Mouse (Mus musculus) thymus, postnatal 10 days (tissue): ENCODE measurements around the gene Slc26a11.
"Not testable (repeated sequence)": the region's sequence is repeated elsewhere in the genome, so short reads cannot be mapped to it uniquely, and the experiment has no call there.

ENCODE experiments used
- DNase-seq, 2 experiments: peaks; one replicate each; pipeline ENCODE4 v3.0.0; 2021; ENCODE audit warnings: low spot score in 2 of 2

Slc26a11 gene

DNA sequence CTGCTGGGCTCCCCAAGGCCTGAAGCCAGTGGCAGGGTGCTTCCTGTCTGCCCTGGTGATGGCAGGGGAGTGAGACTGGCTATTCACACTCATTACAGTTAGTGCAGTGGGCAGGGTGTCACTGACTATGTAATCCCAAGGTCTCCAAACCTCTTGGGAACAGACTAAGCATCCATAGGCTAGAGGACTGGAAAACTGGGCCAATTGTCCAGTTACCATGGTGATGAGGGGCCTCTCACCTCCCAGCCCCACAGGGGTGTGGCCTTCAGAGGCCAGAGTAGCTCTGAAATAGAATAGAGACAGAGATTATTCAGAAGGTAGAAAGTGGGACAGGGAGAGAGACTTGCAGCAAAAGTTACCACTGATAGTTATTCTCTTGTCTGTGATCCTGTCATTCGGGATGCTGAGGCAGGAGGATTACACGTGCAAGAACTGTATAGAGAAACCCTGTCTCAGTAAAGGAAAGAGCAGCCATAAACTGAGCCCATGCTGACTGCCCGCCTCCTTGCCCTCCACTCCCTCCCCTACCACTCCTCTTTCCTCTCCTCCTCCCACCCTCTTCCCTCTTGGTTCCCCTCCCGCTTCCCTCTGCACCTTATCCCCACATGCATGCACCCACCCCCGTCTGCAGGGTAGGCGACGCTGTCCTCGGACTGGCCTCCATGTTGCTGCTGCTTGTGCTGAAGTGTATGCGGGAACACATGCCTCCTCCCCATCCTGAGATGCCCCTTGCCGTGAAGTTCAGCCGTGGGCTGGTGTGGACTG is 7.6 kb downstream of the Slc26a11 start:
- DNase-seq, result no peak

- DNase-seq, result peak; percentile 41 to 80
Measured at GRCm38 (mm10) chr11:119363534-119364145, 8.3 kb downstream of the Slc26a11 start.

DNA sequence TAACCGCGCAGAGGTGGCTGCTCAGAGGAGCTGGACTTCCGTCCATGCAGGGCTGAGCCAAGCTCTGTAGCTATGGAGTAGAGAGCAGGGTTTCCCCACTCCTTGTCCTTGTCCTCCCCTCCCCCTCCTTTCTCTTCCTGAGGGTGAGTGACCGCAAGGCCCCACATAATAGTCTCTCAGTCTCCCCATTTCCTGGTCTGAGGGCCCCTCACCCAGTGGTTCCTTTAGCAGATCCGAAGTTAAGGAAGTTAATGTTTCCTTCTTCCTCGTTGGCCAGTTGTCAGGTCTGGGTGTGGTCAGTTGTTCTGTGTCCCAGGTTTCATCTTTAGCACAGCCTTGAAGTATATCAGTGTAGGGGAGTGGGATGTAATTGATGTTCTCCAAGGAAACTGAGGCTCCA is 20.1 kb downstream of the Slc26a11 start:
- no peak for DNase-seq

- no peak for DNase-seq
Measured at GRCm38 (mm10) chr11:119377326-119377725, 22.0 kb downstream of the Slc26a11 start.

DNA sequence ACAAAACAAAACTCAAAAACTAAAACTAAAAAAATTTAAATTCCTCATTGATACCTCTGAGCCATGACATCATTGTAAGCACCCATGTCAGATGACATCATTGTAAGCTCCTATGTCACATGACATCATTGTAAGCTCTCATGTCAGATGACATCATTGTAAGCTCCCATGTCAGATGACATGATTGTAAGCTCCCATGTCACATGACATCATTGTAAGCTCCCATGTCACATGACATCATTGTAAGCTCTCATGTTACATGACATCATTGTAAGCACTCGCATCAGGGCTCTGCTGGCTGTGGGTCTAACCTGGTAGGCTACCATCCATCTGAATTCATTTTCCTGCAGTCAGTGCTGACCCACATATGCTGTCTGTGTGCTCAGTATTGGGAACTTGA is 23.2 kb downstream of the Slc26a11 start:
- DNase-seq, result no peak

- DNase-seq, result no peak
Measured at GRCm38 (mm10) chr11:119381631-119382337, 26.4 kb downstream of the Slc26a11 start.

GRCm38 (mm10) chr11:119382338-119382850 is 27.0 kb downstream of the Slc26a11 start:
- no peak for DNase-seq

DNA sequence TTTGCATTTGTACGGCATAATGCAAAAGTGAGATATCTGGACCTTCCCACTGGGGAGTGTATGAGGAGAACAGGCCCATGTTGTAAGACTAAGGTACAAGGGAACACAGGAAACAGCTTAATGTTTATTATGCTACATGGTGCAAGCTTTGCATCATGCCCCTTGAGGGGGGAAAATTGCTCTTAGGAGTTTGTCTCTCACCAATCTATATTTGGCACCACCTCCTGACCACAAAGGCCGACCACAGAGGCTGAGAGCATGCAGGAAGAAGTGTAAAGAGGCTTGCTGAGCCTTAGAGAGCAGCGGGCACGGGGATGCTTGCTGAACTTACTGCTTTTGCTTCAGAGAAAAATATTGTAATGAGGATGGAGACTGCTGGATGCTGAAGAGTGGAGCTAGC is 29.5 kb downstream of the Slc26a11 start:
- DNase-seq, result peak; percentile 61 to 64

GRCm38 (mm10) chr11:119386306-119386705 is 30.9 kb downstream of the Slc26a11 start:
- DNase-seq, result no peak

- not testable (repeated sequence) for DNase-seq
Measured at GRCm38 (mm10) chr11:119387273-119387672, 31.9 kb downstream of the Slc26a11 start.

DNA sequence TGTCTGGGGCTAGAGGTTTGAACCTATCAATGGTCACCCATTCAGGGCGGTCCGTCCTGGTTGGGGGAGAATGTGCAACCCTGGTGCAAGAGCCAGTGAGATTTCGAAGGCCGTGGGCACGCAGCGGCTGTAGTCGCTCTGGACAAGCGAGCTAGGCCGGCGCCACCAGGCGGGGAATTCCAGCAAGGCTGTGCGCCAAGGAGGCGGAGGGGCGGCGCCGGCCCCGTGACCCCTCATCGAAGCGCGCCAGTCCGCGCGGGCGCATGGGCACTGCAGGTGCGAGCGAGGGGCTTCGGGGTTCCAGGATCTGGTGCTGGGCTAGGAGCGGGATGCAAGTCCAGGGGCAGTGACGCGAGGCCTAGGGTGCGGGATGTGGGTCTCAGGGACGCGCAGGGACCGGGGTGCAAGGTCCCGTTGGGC is 34.5 kb downstream of the Slc26a11 start:
- DNase-seq, result no peak

- peak; percentile 68 to 72 for DNase-seq
Measured at GRCm38 (mm10) chr11:119390271-119391231, 35.2 kb downstream of the Slc26a11 start.

DNA sequence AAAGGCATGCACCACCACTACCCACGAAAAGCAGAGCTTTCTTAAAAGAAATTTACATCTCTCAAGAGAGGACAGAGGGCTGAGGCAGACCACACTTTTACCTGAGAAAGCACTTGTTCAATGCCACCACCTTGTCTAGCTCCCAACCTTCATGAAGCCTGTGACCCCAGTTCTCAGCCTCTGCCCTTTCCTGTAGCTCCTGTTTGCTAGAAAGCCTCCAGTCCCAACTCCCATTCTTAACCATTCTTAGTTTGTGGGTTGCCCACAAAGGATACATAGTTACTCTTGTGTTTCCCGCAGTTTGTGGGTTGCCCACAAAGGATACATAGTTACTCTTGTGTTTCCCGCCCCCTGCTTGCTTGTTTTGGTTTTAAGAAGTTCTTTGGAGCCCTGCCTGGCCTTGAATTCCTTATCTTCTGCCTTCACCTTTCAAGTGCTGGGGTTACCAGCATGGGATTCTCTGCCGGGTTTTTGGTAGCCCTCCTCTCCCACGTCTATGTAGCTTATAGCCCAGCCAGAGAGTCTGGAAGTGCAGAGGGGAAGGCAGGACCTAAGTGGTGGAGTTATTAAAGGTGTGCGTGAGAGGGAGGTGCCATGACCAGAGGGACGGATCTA is 36.1 kb downstream of the Slc26a11 start:
- DNase-seq, result no peak

- peak; percentile 66 to 70 for DNase-seq
Measured at GRCm38 (mm10) chr11:119392001-119392614, 36.8 kb downstream of the Slc26a11 start.

DNA sequence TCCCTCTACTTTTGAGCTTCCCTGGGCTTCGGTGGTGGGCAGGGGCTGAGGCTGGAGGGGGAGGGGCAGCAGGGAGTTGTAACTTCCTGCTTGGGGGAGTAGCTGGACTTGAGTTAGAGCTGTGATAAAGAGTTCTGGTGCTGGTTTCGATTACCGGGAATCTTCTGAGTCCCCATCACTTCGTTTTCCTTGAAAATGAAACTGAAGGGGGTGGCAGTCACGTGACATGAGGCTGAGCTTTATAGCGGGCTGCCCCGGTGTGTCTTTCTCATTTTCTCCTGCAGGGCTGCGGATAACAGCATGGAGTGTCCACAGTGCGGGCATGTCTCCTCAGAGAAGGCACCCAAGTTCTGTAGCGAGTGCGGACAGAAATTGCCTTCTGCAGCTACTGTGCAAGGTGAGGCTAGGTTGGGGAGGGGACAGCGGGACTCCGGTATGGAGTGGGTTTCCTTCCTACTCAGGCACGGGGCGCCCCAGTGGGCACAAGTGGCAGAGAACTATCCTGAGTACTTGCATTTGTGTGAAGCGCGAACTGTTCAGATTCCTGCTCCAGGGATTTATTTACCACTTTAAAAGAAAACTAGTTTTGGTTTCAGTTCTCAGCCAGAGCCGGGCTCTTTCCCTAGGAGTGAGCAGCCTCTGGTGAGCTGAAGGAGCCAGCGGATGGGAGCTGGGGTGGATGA is 37.6 kb downstream of the Slc26a11 start, which contains the start of gene Rnf213:
TSS of gene Rnf213 (plus strand) at position 301 of the 683 bp plus-strand sequence.
- peak; percentile 45 to 54 for DNase-seq

- no peak for DNase-seq
Measured at GRCm38 (mm10) chr11:119393483-119393804, 38.1 kb downstream of the Slc26a11 start.

DNA sequence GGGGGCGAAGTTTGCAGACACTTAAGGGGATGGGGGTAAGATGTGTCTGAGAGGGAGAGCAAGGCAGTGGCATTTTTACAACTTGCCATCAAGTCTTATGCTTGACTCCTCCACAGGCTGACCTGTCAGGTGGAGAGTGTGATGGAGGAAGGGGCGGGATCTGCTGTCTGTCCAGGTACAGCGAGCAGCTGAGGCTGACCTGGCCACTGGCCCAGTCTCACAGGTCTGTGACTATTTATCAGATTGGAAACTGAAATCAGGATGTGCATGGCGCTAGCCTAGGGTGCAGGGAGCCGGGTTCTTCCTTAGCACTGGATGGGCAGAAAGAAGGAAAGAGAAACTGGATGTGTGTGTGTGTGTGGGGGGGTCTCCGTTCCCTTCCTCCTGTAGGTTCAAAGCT is 38.9 kb downstream of the Slc26a11 start:
- no peak for DNase-seq

DNA sequence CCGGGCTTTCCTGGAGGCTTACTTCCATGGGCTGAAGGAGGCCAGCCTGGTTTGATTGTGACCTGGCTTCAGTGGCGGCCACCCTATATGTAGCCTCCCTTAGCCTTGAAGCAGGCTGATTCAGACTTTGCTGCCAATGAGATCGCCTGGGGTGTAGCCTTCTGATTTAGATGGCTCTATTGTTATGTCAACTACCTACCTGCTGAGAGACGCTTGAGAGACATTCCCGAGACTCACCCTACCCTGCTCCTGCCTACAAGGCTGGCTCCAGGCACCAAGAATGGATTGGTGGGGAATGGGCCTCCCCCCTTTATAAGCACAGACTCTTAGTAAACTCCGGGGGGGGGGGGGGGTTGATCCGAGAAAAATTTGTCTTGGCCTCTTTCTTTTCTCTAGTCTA is 40.0 kb downstream of the Slc26a11 start:
- no peak for DNase-seq

GRCm38 (mm10) chr11:119395931-119396330 is 40.6 kb downstream of the Slc26a11 start:
- DNase-seq, result no peak

DNA sequence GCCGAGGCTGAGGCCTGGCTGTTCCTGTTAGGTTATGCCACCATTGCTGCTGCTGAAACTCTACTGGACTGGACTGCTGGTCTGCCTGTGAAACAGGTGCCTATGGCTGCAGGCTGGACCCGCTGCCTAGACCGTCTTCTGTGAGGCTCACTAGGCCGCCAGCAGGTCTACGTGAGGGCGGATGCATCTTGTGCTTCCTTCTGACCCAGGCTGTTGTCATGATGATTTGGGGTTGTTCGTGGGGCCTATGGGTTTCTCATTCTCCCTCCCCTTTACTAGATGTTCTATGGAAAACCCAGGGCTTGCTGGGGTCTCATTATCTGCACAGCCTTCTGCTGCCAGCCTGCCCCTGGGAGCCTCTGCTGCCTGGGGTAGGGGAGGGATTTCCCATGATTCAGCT is 41.1 kb downstream of the Slc26a11 start:
- no peak for DNase-seq
